Mouse (Mus musculus) brown adipose tissue, adult 24 weeks (tissue): ENCODE results near the gene Tmem126a. TPM values are rescaled to one million over a fixed set of nuclear protein-coding genes. Genes with fewer than 3 reads are reported as not detected.
A peak's percentile ranks its signal among the peaks of the same experiment; 100 is the strongest.

Source experiments
- H3K27ac ChIP-seq: fragments of 200-500 bp; replicated peaks from 2 replicates; pipeline ENCODE4 v1.5.1; 2012; ENCODE audit warnings: low read depth, mild to moderate bottlenecking, low read length
- H3K4me1 ChIP-seq: fragments of 200-500 bp; 2 replicates; pipeline ENCODE4 v1.6.1; 2012; ENCODE audit warnings: low read length, mixed read lengths; ENCODE audit not compliant: control insufficient read depth, insufficient read depth, insufficient read length
- H3K4me3 ChIP-seq: fragments of 200-500 bp; 2 replicates; pipeline ENCODE4 v1.5.1; 2012; ENCODE audit warnings: low read depth, mild to moderate bottlenecking, low read length, moderate library complexity; ENCODE audit not compliant: insufficient read depth
- polyA plus RNA-seq: library from polyadenylated mRNA; stranded (reverse); fragments of >200 nt; gene quantifications from 2 replicates; pipeline ENCODE4 v1.2.4, GENCODE M21; 2012; ENCODE audit not compliant: missing spikeins, insufficient read depth, insufficient read length

Tmem126a gene
- polyA plus RNA-seq: 177 and 191 TPM in 2 replicates

- H3K27ac ChIP-seq: peak within 1 kb of the TSS; percentile 87
- peak within 1 kb of the TSS; percentile 81 for H3K4me3 ChIP-seq
- no peaks in the 10 kb centered on the region; the same call in 1 of the 2 replicates for H3K4me1 ChIP-seq
Measured at GRCm38 (mm10) chr7:90456845-90457468, at the start of gene Tmem126a. Gene Tmem126a (minus strand): TSS chr7:90457229.

- H3K4me3 ChIP-seq: no peak overlapping the region
- H3K4me1 ChIP-seq: no peaks in the 10 kb centered on the region
- H3K27ac ChIP-seq: no peak overlapping the region
Measured at GRCm38 (mm10) chr7:90482607-90483006, 25.6 kb upstream of the Tmem126a start.

- peak within 1 kb of the TSS; percentile 60 for H3K27ac ChIP-seq
- H3K4me3 ChIP-seq: peak within 1 kb of the TSS; percentile 89
- no peaks in the 10 kb centered on the region for H3K4me1 ChIP-seq
Measured at GRCm38 (mm10) chr7:90476313-90477245, 19.6 kb upstream of the Tmem126a start, which contains the start of gene Dlg2. Gene Dlg2 (plus strand): TSS chr7:90476672.

GRCm38 (mm10) chr7:90475793-90476312 is 18.8 kb upstream of the Tmem126a start, which contains the start of gene Tmem126b:
Gene Tmem126b (minus strand): TSS chr7:90476001.
- Histone ChIP-seq H3K4me3 (peak within 1 kb of the TSS; percentile 89), H3K27ac (peak within 1 kb of the TSS; percentile 60), H3K4me1 (no peaks in the 10 kb centered on the region)

- Histone ChIP-seq H3K4me3 (no peak overlapping the region), H3K4me1 (no peaks in the 10 kb centered on the region), H3K27ac (no peak overlapping the region)
Measured at GRCm38 (mm10) chr7:90473511-90473910, 16.5 kb upstream of the Tmem126a start.

DNA sequence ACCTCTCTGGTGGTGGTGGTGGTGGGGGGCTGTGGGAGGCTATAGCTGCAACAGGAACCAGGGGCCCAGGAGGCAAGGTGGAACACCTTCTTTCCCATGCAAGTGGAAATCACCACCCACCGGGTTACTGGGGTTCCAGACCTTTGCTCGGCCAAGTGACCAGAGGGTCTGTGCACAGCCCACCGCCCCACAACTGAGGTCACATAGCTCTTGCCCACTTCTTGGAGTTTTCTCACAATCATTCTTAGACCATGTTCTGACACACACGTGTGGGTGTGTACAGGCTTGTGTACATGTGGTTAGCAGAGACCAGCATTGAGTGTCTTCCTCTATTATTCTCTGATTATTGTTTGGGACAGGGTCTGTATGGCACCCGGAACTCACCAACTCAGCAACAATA is 4.4 kb upstream of the Tmem126a start:
- no peak overlapping the region for H3K4me3 ChIP-seq
- no peak overlapping the region for H3K27ac ChIP-seq
- no peaks in the 10 kb centered on the region for H3K4me1 ChIP-seq

DNA sequence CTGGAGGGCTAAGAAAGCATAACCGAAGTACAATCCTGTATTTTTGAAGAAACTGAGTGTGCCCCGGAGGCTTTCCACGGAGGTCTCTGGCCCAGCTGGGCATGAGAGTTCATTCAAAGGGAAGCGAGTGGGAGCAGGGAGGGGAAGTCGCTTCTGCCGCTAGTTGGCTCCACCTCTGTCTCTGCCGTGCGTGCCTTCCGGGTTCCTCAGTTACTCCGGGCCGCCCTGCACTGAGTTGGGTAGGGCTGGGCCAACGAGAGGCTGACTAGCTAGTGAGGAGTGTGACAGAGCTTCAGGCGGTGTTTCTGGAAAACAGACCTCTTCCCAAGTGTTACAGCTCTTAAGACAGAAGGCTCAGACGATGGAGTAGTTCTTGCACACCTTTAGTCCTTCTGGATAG is 3.9 kb upstream of the Tmem126a start:
- H3K4me1 ChIP-seq: no peaks in the 10 kb centered on the region; the same call in 1 of the 2 replicates
- no peak overlapping the region for H3K4me3 ChIP-seq
- H3K27ac ChIP-seq: no peak overlapping the region

- H3K27ac ChIP-seq: no peak overlapping the region
Measured at GRCm38 (mm10) chr7:90460330-90460729, 3.3 kb upstream of the Tmem126a start.

GRCm38 (mm10) chr7:90457517-90457916 is 488 bp upstream of the Tmem126a start:
- peak overlapping the region; percentile 73 for H3K27ac ChIP-seq
- peak overlapping the region; percentile 81 for H3K4me3 ChIP-seq
- no peaks in the 10 kb centered on the region; the same call in 1 of the 2 replicates for H3K4me1 ChIP-seq

More at GRCm38 (mm10) chr7:90460330-90460729, 3.3 kb upstream of the Tmem126a start:
- Histone ChIP-seq H3K4me3 (no peak overlapping the region), H3K4me1 (no peaks in the 10 kb centered on the region; the same call in 1 of the 2 replicates)

DNA sequence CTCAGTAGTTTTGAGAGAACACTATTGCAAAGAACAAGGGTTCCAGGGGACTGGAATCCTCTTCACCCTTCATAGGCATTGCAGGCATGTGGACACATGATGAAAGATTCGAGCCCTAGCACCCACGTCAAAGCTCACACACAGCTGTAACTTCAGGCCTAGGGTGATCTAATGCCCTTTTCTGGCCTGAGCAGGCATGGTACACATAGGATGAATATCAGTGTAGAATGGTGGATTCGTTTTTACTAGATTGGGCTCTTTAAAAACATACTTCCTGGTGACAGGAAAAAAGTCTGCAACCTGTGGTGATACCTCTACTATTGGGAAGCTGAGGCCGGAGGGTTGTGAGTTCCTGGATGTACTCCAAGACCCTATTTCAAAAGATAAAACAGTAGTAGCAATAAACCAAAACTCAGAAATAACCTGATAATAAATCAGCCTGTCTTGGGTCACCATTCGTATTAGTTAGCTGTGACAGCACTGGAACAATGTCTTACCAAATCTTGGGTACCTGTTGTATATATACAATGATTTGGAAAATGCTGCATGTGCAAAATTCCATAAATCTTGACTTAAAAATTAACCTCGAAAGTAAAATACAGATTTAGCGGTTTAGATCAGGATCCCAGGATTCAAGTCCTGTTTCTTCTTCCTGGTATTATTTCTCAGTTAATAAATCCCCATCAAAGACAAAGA is 732 bp downstream of the Tmem126a start:
- H3K4me3 ChIP-seq: peak overlapping the region; percentile 81
- no peak overlapping the region for H3K27ac ChIP-seq
- H3K4me1 ChIP-seq: no peaks in the 10 kb centered on the region; the same call in 1 of the 2 replicates

DNA sequence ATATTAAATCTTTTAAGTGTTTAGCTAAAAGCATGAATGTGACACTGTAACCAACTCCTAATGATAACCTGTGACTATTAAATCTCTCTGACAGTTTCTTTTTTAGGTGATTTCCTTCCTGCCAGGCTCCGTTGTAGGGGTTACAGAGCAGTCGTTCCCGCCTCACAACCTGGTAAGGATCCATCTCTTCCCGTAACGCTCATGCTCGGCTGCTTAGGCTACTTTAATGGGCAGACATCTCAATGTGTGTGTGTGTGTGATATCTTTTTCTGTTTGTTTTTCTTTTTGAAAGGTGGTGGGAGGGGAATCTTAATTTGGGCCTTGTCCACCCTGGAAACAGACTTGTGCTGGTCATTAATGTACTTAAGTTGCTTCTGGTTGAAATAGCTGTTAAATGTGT is 12.8 kb downstream of the Tmem126a start:
- Histone ChIP-seq H3K27ac (peak overlapping the region; percentile 83), H3K4me1 (no peaks in the 10 kb centered on the region; the same call in 1 of the 2 replicates), H3K4me3 (peak overlapping the region; percentile 100)

DNA sequence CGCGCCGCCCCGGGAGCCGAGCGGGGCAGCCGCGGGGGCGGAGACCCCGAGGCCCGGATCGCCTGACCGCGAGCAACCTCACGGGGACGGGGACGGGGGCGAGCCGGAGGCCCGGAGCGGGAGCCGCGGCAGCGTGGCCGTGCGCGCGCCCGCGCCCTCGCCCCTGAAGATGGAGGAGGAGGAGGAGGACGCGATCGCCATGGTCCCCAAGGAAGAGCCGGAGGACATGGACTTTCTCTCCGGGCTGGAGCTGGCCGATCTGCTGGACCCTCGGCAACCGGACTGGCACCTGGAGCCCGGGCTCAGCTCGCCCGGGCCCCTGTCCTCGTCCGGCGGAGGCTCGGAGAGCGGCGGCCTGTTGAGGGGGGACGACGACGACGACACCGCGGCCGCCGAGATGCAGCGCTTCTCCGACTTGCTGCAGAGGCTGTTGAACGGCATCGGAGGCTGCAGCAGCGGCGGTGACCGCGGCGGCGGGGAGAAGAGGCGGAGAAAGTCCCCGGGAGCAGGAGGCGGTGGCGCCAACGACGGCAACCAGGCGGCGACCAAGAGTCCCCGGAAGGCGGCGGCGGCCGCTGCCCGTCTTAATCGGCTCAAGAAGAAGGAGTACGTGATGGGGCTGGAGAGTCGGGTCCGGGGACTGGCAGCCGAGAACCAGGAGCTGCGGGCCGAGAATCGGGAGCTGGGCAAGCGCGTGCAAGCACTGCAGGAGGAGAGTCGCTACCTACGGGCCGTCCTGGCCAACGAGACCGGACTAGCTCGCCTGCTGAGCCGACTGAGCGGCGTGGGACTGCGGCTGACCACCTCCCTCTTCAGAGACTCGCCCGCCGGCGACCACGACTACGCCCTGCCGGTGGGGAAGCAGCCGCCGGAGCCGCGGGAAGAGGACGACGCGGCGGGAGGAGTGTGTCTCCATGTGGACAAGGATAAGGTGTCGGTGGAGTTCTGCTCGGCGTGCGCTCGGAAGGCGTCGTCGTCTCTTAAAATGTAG is 13.6 kb downstream of the Tmem126a start:
- Histone ChIP-seq H3K4me3 (peak overlapping the region; percentile 100), H3K27ac (peak overlapping the region; percentile 83)

GRCm38 (mm10) chr7:90442518-90443080 is 14.4 kb downstream of the Tmem126a start, which contains the start of gene Crebzf:
Gene Crebzf (plus strand): TSS chr7:90442729.
- H3K27ac ChIP-seq: peak within 1 kb of the TSS; percentile 83
- H3K4me1 ChIP-seq: no peaks in the 10 kb centered on the region; the same call in 1 of the 2 replicates
- peak within 1 kb of the TSS; percentile 100 for H3K4me3 ChIP-seq

More for the DNA sequence above, 13.6 kb downstream of the Tmem126a start:
- H3K4me1 ChIP-seq: no peaks in the 10 kb centered on the region; the same call in 1 of the 2 replicates
